Mouse (Mus musculus): Measurements from ENCODE around the gene Polr1d. TPM values are rescaled to one million over a fixed set of nuclear protein-coding genes. Genes with fewer than 3 reads are reported as not detected.

The Polr1d gene
- total RNA-seq, 2 experiments from 2014 or later = 127 to 139 TPM

DNA sequence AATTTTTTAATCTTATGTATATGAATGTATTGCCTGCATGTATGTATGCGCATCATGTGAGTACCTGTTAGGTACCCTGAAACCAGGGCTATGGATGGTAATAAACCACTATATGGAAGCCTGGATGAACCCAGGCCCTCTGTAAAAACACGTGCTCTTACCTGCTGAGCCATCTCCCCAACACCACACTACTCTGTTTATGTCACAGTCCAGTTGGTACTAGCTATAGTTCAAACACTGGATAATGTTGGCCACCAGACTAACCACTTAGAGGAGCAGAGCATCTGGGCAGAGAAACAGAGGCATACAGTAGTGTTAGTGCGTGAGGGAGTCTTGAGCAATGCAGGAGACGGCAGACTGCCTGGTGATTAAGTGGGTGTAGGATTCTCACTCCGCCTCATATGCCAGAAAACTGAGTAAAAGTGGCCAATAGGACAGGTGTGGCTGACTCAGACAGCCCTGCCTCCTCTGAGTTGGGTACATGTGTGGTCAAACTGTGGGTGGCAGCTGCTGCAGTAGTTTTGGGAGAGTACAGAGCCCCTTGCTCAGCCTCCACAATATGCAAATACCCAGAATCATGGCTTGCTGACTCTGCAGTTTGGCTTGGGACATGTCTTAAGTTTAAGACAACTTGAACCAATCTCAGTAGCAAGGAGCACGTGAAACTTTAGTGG is 21.1 kb upstream of the Polr1d start:
- DNase-seq = no peak

GRCm38 (mm10) chr5:147056712-147057290 is 20.0 kb upstream of the Polr1d start:
- DNase-seq = no peak

GRCm38 (mm10) chr5:147057626-147058414 is 19.0 kb upstream of the Polr1d start:
- no peak for DNase-seq

GRCm38 (mm10) chr5:147058661-147059060 is 18.2 kb upstream of the Polr1d start:
- DNase-seq = no peak

- DNase-seq = no peak
These were observed 17.5 kb upstream of the Polr1d start for GRCm38 (mm10) chr5:147059319-147059718.

- DNase-seq = no peak
These were observed 16.8 kb upstream of the Polr1d start for GRCm38 (mm10) chr5:147060024-147060423.

- peak in 1 of 2 experiments; percentile 49 for DNase-seq
These were observed 13.6 kb upstream of the Polr1d start for GRCm38 (mm10) chr5:147063215-147063661.

- DNase-seq = no peak
These were observed 10.7 kb upstream of the Polr1d start for GRCm38 (mm10) chr5:147066129-147066528.

- no peak for DNase-seq
These were observed 9.9 kb upstream of the Polr1d start for GRCm38 (mm10) chr5:147066965-147067364.

- DNase-seq = no peak
These were observed 8.0 kb upstream of the Polr1d start for GRCm38 (mm10) chr5:147068876-147069275.

DNA sequence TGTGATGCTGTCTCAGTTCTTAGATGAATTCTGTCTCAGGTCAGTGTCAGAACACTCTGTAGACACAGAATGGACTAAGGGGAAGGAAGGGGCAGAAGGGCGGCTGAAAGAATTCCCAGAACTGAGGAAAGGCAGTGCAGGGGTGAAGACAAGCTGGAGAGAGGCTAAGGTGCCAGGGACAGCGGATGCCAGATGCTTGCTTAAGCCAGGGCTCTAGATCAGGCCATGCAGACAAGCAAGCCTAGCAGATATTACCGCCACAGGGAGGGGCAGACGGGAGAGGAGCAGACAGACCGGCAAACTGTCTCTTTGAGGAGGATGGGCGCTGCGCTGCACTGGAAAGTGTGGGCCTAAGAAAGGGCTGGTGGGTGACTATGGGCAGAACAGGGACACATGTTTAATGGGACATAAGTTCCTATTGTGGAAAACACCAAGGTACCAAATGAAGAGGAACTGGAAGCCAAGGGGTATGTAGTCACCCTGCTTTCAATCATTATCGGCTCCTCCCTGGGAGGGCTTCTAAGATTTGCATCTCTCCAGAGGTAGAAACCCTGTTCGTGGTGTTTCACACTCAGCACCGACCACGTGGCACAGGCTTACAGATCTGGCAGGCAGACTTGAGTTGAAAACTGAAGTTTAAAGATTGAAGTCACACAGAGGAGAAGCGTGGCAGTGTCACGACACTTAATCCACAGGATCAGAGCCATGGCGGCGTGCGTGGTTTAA is 5.9 kb upstream of the Polr1d start:
- DNase-seq = peak; percentile 30 to 50

DNA sequence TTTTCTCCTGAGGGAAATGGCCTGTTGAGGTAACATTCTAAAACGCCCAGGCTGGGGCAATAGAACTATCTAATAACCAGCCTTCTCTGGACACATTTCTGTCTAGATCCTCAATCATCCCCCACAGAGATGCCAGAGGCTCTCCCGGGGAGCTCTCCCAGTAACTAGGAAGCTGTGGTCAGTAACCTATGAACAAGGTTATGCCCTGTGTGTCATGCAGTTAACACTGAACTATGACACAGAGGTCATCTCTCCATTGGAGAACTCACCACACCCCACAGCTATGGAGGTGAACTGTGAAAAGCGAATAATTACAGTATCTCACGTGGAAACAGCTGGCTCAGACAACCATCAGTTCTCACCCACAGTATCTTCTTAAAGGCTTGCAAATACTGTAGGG is 5.0 kb upstream of the Polr1d start:
- DNase-seq = no peak

- no peak for DNase-seq
These were observed 3.0 kb upstream of the Polr1d start for GRCm38 (mm10) chr5:147073805-147074204.

DNA sequence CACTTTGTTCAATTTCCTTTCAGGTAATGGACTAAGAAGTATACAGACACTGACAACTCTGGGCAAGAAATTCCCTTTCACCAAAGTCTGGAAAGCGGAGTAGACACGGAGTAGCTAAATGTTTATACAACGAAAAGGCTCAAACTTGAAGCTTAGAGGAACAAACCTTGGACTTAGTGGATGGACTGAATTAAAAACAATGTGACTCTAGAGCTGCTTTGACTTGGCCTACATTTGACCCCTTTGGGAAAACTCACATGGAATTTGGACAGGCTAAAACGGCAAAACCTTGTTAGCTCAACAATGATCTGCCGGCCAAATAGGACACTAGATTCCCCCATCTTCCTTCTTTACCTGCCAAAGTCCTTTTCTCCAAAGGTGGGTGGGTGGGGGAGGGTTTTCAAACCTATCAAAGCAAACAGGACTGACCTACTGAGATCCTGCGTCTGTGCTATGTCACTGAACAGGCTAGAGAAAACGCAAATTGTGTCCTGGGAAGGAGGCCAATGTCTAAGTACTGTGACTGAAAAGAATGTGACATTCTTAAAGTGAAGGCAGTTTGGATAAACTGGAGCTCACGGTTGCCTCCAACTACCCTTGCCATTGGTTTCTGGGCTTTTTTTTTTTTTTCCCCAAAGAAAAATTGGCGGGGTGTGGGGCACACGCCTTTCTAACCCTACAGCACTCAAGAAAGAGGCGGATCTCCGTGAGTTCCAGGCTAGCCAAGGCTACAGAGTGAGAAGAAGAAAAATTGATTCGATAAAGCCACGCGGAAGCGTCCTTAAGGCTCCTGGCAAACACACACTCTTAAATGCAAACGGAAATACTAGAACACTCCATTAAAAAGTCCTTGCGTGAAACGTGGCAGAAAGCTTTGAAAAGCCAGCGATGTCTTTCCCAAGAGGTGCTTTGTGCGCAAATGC is 1.5 kb upstream of the Polr1d start:
- DNase-seq = no peak

DNA sequence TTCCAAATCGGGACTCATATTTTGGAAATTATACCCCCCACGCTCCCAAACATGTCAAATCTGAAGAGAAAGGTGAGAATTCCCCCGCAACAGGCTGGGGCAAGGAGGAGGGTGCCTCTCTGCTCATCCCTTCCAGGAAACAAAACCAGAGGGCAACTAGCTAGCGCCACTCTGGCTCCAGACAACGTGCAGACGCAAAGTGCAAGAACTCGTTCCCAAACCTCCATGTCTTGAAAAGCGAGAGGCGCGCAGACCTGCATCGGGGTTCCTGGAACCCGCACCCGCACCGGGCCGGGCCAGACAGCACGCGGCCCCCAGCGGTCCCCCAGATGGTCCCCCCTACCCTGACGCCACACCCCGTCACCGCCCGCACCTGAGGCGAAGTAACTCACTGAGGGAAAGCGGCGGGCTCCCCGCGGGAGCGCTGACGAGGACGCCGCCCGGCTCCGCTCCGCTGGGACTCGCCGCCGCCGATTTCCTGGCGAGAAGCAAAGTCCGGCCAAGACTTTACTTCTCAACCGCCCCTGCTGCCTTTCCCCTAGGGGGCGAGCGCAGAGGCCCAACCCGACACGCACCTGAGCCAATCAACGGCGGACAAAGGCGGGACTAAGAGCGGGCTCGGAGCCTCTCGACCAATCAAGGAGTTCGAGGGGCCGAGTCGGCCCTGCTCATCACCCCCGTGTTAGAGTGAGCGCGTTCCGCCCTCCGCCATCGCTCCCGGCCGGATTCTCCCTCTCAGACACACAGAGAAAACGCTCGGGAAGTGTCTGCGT is 638 bp upstream of the Polr1d start, which contains the start of gene Lnx2:
Gene Lnx2, minus strand, starts transcription at position 561 of the 773 bp plus-strand sequence.
- DNase-seq = peak; percentile 99

GRCm38 (mm10) chr5:147077305-147078034 is 620 bp downstream of the Polr1d start:
- DNase-seq = peak; percentile 94 to 98

DNA sequence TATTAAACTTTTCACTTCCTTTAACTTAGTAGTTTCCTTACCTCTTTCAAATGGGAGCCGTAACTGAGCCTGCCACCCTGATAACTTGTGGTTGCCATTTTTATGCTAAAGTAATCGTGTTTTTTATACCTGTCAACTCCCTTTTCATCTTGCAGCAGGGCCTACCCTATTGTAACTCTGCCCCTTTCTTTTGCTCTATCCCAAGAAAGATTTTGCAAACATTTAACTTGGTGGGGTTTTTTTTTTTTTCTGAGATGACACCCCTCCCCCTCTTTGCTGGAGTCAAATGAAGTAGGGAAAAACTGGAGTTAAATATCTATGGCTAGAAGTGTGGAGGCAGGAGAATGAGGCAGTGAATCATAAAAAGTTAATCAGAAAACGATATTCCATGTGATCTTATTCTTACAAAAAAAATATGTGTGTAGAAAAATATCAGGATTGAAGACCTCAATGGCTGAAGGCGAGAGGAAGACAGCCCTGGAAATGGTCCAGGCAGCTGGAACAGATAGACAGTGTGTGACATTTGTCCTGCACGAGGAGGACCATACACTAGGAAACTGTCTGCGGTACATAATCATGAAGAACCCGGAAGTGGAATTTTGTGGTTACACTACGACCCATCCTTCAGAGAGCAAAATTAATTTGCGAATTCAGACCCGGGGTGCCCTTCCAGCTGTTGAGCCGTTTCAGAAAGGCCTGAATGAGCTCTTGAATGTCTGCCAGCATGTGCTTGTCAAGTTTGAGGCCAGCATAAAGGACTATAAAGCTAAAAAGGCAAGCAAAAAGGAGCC is 1.5 kb downstream of the Polr1d start:
- peak in 1 of 2 experiments; percentile 22 for DNase-seq

GRCm38 (mm10) chr5:147085201-147085894 is 8.5 kb downstream of the Polr1d start:
- peak in 1 of 2 experiments; percentile 28 for DNase-seq
